ENCODE assay signal across 12 mouse cellular contexts in the genomic region with DNA sequence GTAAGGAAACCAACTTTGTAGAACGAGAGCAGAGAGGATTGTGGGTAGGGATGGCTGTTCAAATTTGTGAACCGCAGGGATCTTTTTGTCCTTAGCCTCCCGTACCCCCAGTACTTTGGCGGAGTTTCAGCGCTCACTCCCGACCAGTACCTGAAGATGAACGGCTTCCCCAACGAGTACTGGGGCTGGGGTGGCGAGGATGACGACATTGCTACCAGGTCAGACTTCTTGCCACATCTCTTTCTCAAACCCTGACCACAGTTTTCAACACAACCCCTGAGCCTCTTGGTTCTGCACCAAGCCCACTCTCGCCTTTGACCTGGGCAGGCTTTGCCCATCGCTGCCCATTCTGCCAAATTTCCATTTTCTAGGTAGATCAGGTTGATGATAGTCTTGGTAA.
"Had no signal": no experiment of that assay in that cellular context is flagged by ENCODE, and none has a peak within 500 bp of the region (broad histone marks: within the 10 kb centered on the region; RNA-seq: fewer than 3 reads in every experiment).

No protein-coding gene starts in this region.

- ATAC-seq: midbrain, embryonic 15.5 days had no signal

- H3K4me3 ChIP-seq: layer of hippocampus, adult 2 months; limb, embryonic 13.5 days; midbrain, embryonic 10.5 days; midbrain, embryonic 15.5 days; neural tube, embryonic 13.5 days had no signal

- H3K27me3 ChIP-seq: limb, embryonic 13.5 days; midbrain, embryonic 15.5 days; neural tube, embryonic 13.5 days had no signal

- H3K9me3 ChIP-seq: limb, embryonic 13.5 days; midbrain, embryonic 10.5 days; midbrain, embryonic 15.5 days; neural tube, embryonic 13.5 days had no signal

- H3K27ac ChIP-seq: layer of hippocampus, adult 2 months; limb, embryonic 13.5 days; midbrain, embryonic 10.5 days; midbrain, embryonic 15.5 days; neural tube, embryonic 13.5 days had no signal

- DNase-seq: kidney, adult 18-20 months; kidney, postnatal 10 days; kidney, postnatal 4 days; left cerebral cortex, postnatal 4 days; lung, adult 18-20 months; right cerebral cortex, adult 18-20 months; right cerebral cortex, postnatal 25 days had no signal

- H3K9ac ChIP-seq: limb, embryonic 13.5 days; midbrain, embryonic 15.5 days; neural tube, embryonic 13.5 days had no signal

- H3K4me2 ChIP-seq: limb, embryonic 13.5 days; midbrain, embryonic 15.5 days; neural tube, embryonic 13.5 days had no signal
